Mouse (Mus musculus) midbrain, postnatal 0 days (tissue): Measurements from ENCODE around the gene Cdv3. TPM values are rescaled to one million over a fixed set of nuclear protein-coding genes. Genes with fewer than 3 reads are reported as not detected.

Experiments
- ATAC-seq: fragments of 200-750 bp; cut with Nextera tagmentation; 2 replicates; pipeline ENCODE4 v1.8.0; 2017; ENCODE audit warnings: moderate number of reproducible peaks, mild to moderate bottlenecking, moderate TSS enrichment, moderate library complexity; ENCODE audit not compliant: low FRiP score
- DNase-seq: peaks from one replicate; pipeline ENCODE4 v3.0.0-alpha.2; 2015; ENCODE audit warnings: low spot score
- H3K27ac ChIP-seq: fragments of 300-500 bp; sonication (generic); 2 replicates; pipeline ENCODE4 v1.5.1; 2014; ENCODE audit warnings: low read depth, mild to moderate bottlenecking, low read length, mixed read lengths
- H3K27me3 ChIP-seq: fragments of 300-500 bp; sonication (generic); 2 replicates; pipeline ENCODE4 v1.6.1; 2014; ENCODE audit warnings: low read length, control low read depth, mixed read lengths; ENCODE audit not compliant: insufficient read depth
- H3K36me3 ChIP-seq: fragments of 300-500 bp; sonication (generic); 2 replicates; pipeline ENCODE4 v1.6.1; 2014; ENCODE audit warnings: low read length, control low read depth, mixed read lengths; ENCODE audit not compliant: insufficient read depth
- H3K4me1 ChIP-seq: fragments of 300-500 bp; sonication (generic); 2 replicates; pipeline ENCODE4 v1.6.1; 2014; ENCODE audit warnings: mild to moderate bottlenecking, control low read depth, antibody characterized with exemption, low read length, mixed read lengths; ENCODE audit not compliant: insufficient read depth
- H3K4me2 ChIP-seq: fragments of 300-500 bp; sonication (generic); 2 replicates; pipeline ENCODE4 v1.6.1; 2014; ENCODE audit warnings: low read depth, mild to moderate bottlenecking, low read length, mixed read lengths; ENCODE audit not compliant: poor library complexity, severe bottlenecking
- H3K4me3 ChIP-seq: fragments of 300-500 bp; sonication (generic); 2 replicates; pipeline ENCODE4 v1.5.1; 2014; ENCODE audit warnings: low read depth, mild to moderate bottlenecking, low read length, moderate library complexity
- H3K9ac ChIP-seq: fragments of 300-500 bp; sonication (generic); replicated peaks from 2 replicates; pipeline ENCODE4 v1.6.1; 2014; ENCODE audit warnings: mild to moderate bottlenecking, low read length, moderate library complexity, mixed read lengths; ENCODE audit not compliant: poor library complexity, severe bottlenecking
- H3K9me3 ChIP-seq: fragments of 300-500 bp; sonication (generic); 2 replicates; pipeline ENCODE4 v1.6.1; 2016; ENCODE audit warnings: low read length, control low read depth
- CTCF ChIP-seq: IDR thresholded peaks from 2 replicates; pipeline ENCODE4 v1.5.1; 2016; ENCODE audit warnings: antibody characterized with exemption, mild to moderate bottlenecking
- WGBS: fragments of 180-500 bp; shearing (Covaris S2); extraction: QIAGEN DNeasy Blood & Tissue Kit; methylation state at CpG from one replicate; pipeline ENCODE4 v1.1.7; 2014; 5-methylcytosine and 5-hydroxymethylcytosine counted together
- polyA plus RNA-seq: library from polyadenylated mRNA; unstranded; fragments of >200 nt; fragmentation: Nextera tagmentation; extraction: Ambion mirVana; gene quantifications from 2 replicates; pipeline ENCODE4 v1.2.1, GENCODE M21; 2015
- total RNA-seq: library from RNA; depleted of rRNA; stranded (reverse); fragments of >200 nt; gene quantifications from 2 replicates; pipeline ENCODE4 v1.2.3, GENCODE M21; 2014

The Cdv3 gene
- total and polyA plus RNA-seq, 2 experiments from 2014 or later, result 84.2 to 102 TPM

GRCm38 (mm10) chr9:103348791-103349190, 16.8 kb downstream of the Cdv3 start:
- no peak for TF ChIP-seq CTCF
- Histone ChIP-seq H3K9me3 (no peaks in the 10 kb centered on the region), H3K9ac (no peak overlapping the region), H3K4me2 (no peak overlapping the region), H3K36me3 (peaks cover 4% of the 10 kb centered on the region), H3K27ac (no peak overlapping the region), H3K4me1 (no peaks in the 10 kb centered on the region), H3K27me3 (no peaks in the 10 kb centered on the region), H3K4me3 (no peak overlapping the region)
- ATAC-seq (no peak), DNase-seq (no peak)

GRCm38 (mm10) chr9:103347996-103348490, 17.6 kb downstream of the Cdv3 start:
- Histone ChIP-seq H3K9ac (no peak overlapping the region), H3K27ac (no peak overlapping the region), H3K4me2 (no peak overlapping the region), H3K4me3 (no peak overlapping the region), H3K9me3 (no peaks in the 10 kb centered on the region), H3K4me1 (no peaks in the 10 kb centered on the region), H3K27me3 (no peaks in the 10 kb centered on the region), H3K36me3 (peaks cover 4% of the 10 kb centered on the region)
- no peak for ATAC-seq
- TF ChIP-seq CTCF, result no peak
- 74% methylated on average over 1 of the region's 1 CpGs for WGBS
- no peak for DNase-seq

- Histone ChIP-seq H3K36me3 (peaks cover 4% of the 10 kb centered on the region), H3K4me3 (no peak overlapping the region)
- WGBS, result 88% methylated on average over 4 of the region's 4 CpGs
Observed at GRCm38 (mm10) chr9:103347045-103347444, 18.6 kb downstream of the Cdv3 start.

GRCm38 (mm10) chr9:103336912-103337311, 28.7 kb downstream of the Cdv3 start:
- no peak for TF ChIP-seq CTCF
- Histone ChIP-seq H3K9me3 (no peaks in the 10 kb centered on the region), H3K4me3 (no peak overlapping the region), H3K4me1 (no peaks in the 10 kb centered on the region), H3K27me3 (no peaks in the 10 kb centered on the region), H3K36me3 (peaks cover 25% of the 10 kb centered on the region), H3K9ac (no peak overlapping the region), H3K27ac (no peak overlapping the region), H3K4me2 (no peak overlapping the region)
- DNase-seq, result no peak
- ATAC-seq, result no peak

More at GRCm38 (mm10) chr9:103347045-103347444, 18.6 kb downstream of the Cdv3 start:
- Histone ChIP-seq H3K4me1 (no peaks in the 10 kb centered on the region), H3K27ac (no peak overlapping the region), H3K9ac (no peak overlapping the region), H3K4me2 (no peak overlapping the region), H3K9me3 (no peaks in the 10 kb centered on the region), H3K27me3 (no peaks in the 10 kb centered on the region)
- TF ChIP-seq CTCF, result no peak
- ATAC-seq, result no peak
- no peak for DNase-seq

GRCm38 (mm10) chr9:103332663-103333062, 33.0 kb downstream of the Cdv3 start:
- DNase-seq (no peak), ATAC-seq (no peak)
- no peak for TF ChIP-seq CTCF
- no peaks in the 10 kb centered on the region for H3K27me3 ChIP-seq
- H3K4me3 ChIP-seq, result no peak overlapping the region
- no peak overlapping the region for H3K27ac ChIP-seq
- H3K36me3 ChIP-seq, result peaks cover 16% of the 10 kb centered on the region
- 92% methylated on average over 6 of the region's 6 CpGs for WGBS
- H3K9me3 ChIP-seq, result no peaks in the 10 kb centered on the region
- no peak overlapping the region for H3K4me2 ChIP-seq
- H3K9ac ChIP-seq, result no peak overlapping the region
- H3K4me1 ChIP-seq, result no peaks in the 10 kb centered on the region

GRCm38 (mm10) chr9:103326449-103326848, 39.2 kb downstream of the Cdv3 start:
- Histone ChIP-seq H3K27ac (no peak overlapping the region), H3K9ac (no peak overlapping the region), H3K4me2 (no peak overlapping the region), H3K27me3 (no peaks in the 10 kb centered on the region), H3K4me3 (no peak overlapping the region), H3K9me3 (no peaks in the 10 kb centered on the region), H3K4me1 (no peaks in the 10 kb centered on the region), H3K36me3 (peaks cover 11% of the 10 kb centered on the region; the same call in 1 of the 2 replicates)
- WGBS, result 93% methylated on average over 9 of the region's 9 CpGs
- DNase-seq (no peak), ATAC-seq (no peak)
- TF ChIP-seq CTCF, result no peak
